Mouse (Mus musculus): ENCODE results near the gene 4933402J07Rik.

The 4933402J07Rik gene

GRCm38 (mm10) chr8:87620225-87620624 lies 56.6 kb downstream of the 4933402J07Rik start:
- DNase-seq (ENCODE audit: extremely low spot score): no peak

GRCm38 (mm10) chr8:87621181-87621580 lies 57.5 kb downstream of the 4933402J07Rik start:
- DNase-seq (ENCODE audit: extremely low spot score): no peak

GRCm38 (mm10) chr8:87629656-87630055 lies 66.0 kb downstream of the 4933402J07Rik start:
- DNase-seq (ENCODE audit: extremely low spot score): no peak

- no peak for DNase-seq (ENCODE audit: extremely low spot score)
These were observed 68.1 kb downstream of the 4933402J07Rik start for GRCm38 (mm10) chr8:87631776-87632175.

GRCm38 (mm10) chr8:87636226-87636742 lies 72.6 kb downstream of the 4933402J07Rik start:
- DNase-seq (ENCODE audit: extremely low spot score): no peak

Data from embryo, embryonic 9.5 days (tissue).